Mouse (Mus musculus) adipocyte (in vitro differentiated cells): ENCODE measurements around the gene Klhl36.

Experiments used
- DNase-seq: peaks from one replicate; pipeline ENCODE4 v3.0.0-alpha.2; 2016; ENCODE audit warnings: low spot score

Klhl36 gene

DNA sequence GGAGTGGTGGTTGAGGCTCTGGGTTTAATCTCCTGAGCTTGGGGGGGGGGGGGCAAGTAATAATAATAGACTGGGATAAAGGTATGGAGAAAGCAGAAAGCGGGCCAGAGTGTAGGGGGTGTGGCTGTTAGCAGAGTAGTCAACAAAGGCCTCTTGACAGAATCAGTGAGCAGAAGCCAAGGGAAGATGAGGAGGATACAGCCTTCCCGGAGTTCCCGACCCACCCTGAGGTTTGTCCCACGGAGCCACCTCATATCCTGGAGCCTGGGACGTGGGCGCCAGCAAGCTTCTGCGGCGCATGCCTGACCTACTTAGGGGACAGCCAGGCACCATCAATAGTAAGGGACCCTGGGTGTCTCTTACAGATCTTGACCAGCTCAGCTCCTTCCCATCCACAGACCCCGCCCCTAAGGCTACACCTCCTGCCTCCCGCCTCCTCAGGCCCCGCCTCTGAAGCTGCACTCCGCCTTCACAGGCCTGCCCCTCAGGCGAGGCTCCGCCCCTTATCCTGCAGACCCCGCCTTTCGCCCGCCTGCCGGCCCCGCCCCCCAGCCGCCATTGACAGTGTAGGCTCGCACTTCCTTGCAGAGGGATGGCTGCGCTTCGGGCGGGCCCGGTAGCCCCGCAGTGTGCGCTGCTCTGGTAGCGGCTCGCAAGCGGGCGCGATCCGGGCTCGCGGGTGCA lies at the start of gene Klhl36:
Klhl36 (plus strand) TSS at position 561 of the 684 bp plus-strand sequence.
- DNase-seq: peak; percentile 83

DNA sequence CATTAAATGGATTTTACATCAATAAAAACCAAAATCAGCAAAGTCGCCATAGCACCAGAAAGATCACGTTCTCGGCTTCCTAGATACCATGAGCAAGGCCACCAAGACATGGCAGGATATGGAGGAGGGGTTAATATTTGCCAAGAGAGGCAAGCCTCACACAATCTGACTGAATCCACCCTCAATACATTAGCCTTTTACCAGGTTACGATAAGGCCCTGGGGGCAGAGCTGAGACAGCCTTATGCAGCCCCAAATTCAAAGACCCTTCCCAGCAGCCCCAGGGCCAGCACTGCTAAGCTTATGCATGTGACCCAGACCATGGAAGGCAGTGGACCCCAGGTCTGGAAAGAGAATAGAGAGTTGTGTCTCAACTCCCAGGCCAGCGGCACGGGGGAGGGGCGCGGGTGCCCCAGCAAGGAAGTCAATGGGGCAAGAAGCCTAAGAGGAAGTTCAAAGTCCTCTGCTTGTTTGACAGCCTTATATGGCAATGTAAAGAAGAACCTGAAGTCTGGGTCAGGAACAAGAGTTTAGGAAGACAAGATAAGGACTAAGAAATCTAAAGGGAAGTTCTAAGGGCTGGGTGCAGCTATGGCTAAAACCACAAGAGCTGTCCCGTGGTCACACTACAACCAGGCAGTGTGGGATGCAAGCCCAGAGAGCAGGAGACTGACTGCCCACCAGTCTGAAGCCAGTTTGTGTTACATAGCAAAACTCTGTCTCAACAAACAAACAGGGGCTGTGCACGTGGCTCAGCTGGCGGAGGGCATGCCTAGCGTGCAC lies 49.2 kb upstream of the Klhl36 start:
- DNase-seq: no peak

GRCm38 (mm10) chr8:119816219-119816618 lies 45.8 kb upstream of the Klhl36 start:
- no peak for DNase-seq

- DNase-seq: no peak
These were observed 44.6 kb upstream of the Klhl36 start for GRCm38 (mm10) chr8:119817446-119817845.

DNA sequence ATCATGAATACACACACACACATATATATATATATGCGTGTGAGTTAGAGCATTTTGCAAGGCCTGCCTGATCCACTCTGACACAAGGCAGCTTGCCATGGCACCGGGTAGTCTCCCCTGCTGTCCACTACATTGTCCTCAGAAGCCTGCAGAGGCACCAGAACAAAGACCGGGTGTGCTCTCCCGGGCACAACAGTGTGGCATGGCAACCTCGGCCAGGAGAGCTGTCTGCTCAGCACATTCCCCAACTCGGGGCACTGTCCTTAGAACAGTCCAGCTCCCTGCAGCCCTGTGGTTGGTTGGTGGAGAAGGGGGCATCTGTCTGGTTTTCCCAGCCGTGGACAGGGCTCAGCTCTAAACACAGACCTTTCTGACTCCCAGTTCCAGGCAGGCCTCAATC lies 42.8 kb upstream of the Klhl36 start:
- DNase-seq: no peak

- DNase-seq: no peak
These were observed 42.1 kb upstream of the Klhl36 start for GRCm38 (mm10) chr8:119819976-119820375.

GRCm38 (mm10) chr8:119821691-119822090 lies 40.4 kb upstream of the Klhl36 start:
- DNase-seq: no peak

- no peak for DNase-seq
These were observed 38.8 kb upstream of the Klhl36 start for GRCm38 (mm10) chr8:119823278-119823677.

DNA sequence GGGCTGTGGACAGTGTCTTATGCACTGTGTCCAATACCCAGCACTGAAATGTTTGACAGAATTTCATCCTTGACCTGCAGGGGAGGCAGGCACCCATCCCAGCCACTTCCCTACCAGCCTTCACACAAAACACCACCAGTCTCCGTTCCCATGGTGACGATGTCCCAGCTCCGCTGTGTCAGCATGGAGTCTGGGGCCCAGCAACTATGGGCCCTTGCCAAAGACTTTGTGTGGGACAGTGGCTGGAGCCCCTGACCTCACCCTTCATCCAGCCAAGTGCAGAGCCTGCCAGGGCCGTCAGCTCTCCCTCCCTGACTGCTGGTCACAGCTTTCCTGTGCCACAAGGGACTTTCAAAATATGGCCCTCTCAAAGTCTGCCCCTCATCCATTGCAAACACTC lies 38.0 kb upstream of the Klhl36 start:
- DNase-seq: peak; percentile 6

- DNase-seq: peak; percentile 33
These were observed 37.2 kb upstream of the Klhl36 start for GRCm38 (mm10) chr8:119824809-119825273.

DNA sequence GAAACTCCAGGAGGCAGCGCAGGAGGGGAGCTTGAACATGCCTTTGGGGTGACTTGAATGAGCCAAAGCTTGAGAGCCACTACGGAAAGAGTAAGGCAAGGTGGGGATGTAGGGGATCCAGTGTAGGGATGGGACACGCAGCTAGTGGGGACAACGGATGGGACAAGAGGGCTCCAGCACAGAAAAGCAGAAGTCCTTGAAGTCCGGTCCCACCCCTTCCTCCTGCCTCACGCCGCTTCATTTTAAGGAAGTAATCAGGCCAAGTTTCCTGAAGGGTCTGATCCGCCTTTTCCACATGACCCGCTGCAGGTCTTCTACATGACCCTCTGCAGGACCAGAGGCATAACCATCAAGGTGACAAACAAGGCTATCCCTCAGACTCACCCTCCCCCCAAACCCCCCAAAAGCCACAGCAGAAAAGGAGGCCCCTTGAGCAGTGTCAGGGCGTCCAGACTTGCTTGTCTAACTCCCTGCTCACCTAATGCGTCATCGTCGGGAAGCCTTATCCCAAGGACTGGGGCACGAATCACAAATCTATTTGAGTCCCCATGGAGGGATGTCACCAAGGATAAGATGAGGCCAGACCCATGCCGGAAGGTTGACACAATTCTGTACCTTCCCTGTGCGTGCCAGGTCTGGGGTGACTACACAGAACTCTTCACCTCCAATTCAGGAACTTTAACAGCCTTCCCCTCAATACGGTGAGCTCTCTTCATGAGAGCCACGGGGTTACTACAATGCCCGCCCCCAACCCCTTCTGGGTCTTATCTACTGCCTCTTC lies 35.9 kb upstream of the Klhl36 start:
- no peak for DNase-seq

DNA sequence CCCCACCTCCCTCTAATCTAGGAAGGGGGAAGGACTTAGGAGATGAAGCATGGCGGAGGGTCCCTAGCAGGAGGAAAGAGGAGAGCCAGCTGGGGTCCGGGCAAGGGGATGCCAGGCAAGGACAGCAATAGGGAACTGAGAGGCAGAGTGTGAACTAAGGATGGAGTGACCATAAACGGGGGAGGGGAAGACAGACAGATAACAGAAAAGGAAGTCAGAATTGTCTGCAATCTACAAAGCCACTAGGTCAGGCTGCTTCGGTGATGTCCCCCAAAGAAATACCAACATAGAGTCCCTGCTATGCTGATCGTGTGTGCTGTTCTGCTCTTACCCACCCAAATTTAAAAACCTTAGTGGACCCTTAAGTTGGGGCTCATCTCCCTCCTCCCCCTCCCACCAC lies 35.1 kb upstream of the Klhl36 start:
- no peak for DNase-seq

DNA sequence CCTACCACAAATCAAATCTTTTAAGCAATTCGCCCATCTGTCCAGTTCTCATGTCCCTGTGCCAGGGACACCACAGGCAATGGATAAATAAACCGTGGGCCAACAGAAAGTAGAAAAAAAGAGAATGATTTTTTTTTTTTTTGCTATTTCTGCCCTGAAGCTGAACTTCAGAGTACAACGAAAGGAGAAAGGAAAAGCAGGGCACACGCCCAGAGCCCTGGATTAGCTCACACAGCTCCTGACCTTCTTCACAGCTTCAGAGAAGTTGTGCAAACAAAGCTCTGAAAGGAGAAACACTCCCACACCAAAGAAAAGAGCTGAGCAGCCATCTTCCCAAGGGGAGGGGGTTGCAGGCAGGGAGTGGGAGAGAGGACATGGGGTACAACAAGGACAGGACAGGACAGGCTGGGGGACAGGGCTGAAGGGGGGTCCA lies 34.3 kb upstream of the Klhl36 start:
- DNase-seq: peak; percentile 77

DNA sequence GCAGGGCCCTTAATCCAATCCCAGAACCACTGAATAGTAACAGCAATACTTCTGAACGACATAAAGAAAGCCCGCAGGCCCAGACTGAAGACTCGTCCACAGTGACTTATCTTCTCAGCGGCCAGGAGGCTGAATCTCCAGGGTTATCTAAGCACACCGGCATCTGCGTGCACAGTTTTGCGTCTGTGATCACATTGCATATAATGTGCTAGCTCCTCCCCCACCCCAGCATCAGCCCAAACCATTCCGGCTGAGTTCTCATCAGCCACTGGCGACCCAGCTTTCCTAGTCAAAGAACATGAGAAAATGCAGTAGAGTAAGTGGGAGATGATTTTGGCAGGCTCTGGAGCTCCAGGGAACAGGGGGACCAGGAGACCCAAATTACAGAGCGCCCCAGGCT lies 33.1 kb upstream of the Klhl36 start:
- no peak for DNase-seq

- DNase-seq: no peak
These were observed 32.6 kb upstream of the Klhl36 start for GRCm38 (mm10) chr8:119829420-119829819.

DNA sequence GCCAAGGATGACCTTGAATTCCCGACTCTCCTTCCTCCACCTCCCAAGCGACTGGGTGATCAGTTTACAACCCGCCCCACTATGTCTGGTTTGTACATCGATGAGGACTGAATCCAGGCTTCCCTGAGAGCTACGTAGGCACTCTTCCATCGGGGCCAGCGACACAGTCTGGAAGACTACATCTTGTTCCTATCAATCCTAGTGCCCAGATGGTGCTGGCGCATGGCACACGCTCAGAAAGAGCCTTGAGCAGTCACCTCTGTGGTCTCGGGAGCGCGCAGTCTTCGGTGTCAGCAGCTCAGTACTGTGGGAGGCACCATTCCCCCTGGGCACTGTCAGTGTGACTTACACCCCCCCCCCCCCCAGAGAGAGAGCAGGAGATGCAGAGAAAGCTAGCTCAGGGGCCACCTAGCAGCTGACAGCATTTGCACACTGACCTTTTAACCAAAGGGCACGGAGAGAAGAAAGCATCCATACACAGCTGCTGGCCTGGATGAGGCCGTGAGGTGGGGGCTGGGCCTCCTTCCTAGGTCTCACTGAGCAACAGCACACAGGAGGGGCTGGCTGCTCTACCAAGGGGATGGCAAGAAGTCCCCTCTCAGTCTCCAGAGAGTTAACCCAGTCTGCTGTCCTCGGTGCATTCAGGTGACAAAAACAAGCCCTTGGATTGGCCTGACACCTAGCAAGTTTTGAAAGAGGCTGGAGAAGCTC lies 32.0 kb upstream of the Klhl36 start:
- DNase-seq: no peak

- DNase-seq: no peak
These were observed 31.5 kb upstream of the Klhl36 start for GRCm38 (mm10) chr8:119830589-119830988.

DNA sequence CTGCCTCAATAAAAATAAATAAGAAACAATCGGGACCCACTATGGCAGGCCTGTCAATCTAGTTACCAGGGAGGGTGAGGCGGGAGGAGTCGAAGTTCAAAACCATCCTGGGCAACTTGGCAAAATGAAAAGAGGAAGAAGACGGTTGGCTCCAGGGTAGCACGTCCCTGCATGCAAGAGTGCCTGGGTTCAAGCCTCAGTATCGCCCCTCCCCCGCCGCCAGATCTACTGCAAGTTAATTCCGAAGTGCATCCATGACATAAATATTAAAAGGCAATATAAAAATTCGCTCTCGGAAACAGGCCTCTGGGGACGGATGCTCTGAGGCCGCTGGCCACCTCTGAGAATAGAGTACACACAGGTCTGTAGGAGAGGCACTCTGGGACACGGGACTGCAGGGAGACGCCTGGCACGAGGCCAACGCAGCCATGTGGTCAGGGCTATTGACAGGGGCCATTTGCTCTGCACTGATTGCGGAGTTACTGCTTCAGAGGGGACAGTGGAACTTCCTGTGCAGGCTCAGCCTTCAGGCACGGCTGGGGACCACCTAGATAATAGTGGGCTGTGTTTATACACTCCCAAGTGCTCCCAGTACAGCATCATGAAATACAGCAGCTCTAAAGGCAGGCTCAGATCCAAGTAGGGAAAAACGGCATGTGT lies 30.6 kb upstream of the Klhl36 start:
- DNase-seq: no peak

DNA sequence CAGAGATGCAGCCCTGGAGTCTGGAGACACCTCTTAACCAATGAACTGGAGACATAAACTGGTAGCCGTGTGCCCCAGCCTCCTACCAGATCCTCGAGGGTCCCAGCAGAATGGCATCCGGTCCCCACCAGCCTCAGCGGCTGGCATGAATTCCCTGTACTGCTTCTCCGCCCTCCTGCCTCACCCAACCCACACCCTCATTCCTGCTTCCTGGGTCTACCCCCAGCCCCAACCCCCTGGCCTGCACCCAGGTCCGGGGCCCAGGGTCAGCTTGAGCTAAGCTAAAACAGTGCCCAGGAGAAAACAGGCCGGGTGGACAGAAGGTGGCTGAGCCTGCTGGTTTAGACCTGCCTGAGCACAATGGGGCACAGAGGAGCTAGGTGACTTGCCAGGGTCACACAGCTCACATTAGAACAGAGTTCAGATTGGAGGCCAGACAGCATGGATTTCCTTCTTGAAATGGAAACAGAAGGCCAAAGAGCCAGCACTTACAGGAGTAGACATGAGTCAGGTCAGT lies 29.9 kb upstream of the Klhl36 start:
- DNase-seq: no peak

GRCm38 (mm10) chr8:119832931-119833330 lies 29.1 kb upstream of the Klhl36 start:
- no peak for DNase-seq

DNA sequence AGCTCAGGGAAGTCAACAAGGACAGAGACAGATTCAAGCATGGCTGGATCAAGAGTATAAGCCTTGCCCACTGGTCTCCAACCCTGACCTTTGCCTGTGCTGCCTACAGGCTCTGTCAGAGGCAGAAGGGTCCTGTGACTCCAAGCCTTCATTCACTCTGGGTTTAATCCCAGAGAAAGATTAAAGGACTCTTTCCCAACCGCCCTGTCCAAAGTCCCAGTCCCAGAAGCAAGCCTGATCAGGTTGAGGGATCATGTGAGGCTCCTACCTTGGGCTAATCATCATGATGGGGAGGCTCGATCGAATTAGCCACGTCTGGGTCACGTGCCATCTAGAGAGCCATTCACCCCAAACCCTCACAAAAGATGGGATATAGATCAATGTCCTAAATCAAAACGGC lies 27.4 kb upstream of the Klhl36 start:
- no peak for DNase-seq
